Mouse (Mus musculus) liver, embryonic 16.5 days (tissue): ENCODE data around the gene Tspan18. TPM values are rescaled to one million over a fixed set of nuclear protein-coding genes. Genes with fewer than 3 reads are reported as not detected.

Experiments
- ATAC-seq: fragments of 200-750 bp; cut with Nextera tagmentation; 2 replicates; pipeline ENCODE4 v1.8.0; 2017; ENCODE audit warnings: low read depth, mild to moderate bottlenecking, moderate number of reproducible peaks, moderate library complexity
- H3K27ac ChIP-seq: fragments of 300-500 bp; sonication (generic); 2 replicates; pipeline ENCODE4 v1.5.1; 2014; ENCODE audit warnings: mild to moderate bottlenecking, low read length
- H3K27me3 ChIP-seq: fragments of 300-500 bp; sonication (generic); 2 replicates; pipeline ENCODE4 v1.6.1; 2014; ENCODE audit warnings: low read depth, low read length, mixed read lengths; ENCODE audit not compliant: control insufficient read depth, insufficient read depth
- H3K36me3 ChIP-seq: fragments of 300-500 bp; sonication (generic); 2 replicates; pipeline ENCODE4 v1.6.1; 2014; ENCODE audit warnings: mild to moderate bottlenecking; ENCODE audit not compliant: control insufficient read depth, insufficient read depth
- H3K4me1 ChIP-seq: fragments of 300-500 bp; sonication (generic); 2 replicates; pipeline ENCODE4 v1.6.1; 2014; ENCODE audit warnings: low read depth, low read length, mixed read lengths; ENCODE audit not compliant: control insufficient read depth
- H3K4me2 ChIP-seq: fragments of 300-500 bp; sonication (generic); 2 replicates; pipeline ENCODE4 v1.6.1; 2014; ENCODE audit warnings: low read depth, low read length, mixed read lengths
- H3K4me3 ChIP-seq: fragments of 300-500 bp; sonication (generic); 2 replicates; pipeline ENCODE4 v1.5.1; 2014; ENCODE audit warnings: low read depth, mild to moderate bottlenecking, low read length
- H3K9ac ChIP-seq: fragments of 300-500 bp; sonication (generic); 2 replicates; pipeline ENCODE4 v1.6.1; 2014; ENCODE audit warnings: low read depth, low read length
- H3K9me3 ChIP-seq: fragments of 300-500 bp; sonication (generic); replicated peaks from 2 replicates; pipeline ENCODE4 v1.6.1; 2016; ENCODE audit warnings: low read length; ENCODE audit not compliant: control insufficient read depth
- WGBS: fragments of 180-500 bp; shearing (Covaris S2); extraction: QIAGEN DNeasy Blood & Tissue Kit; methylation state at CpG from one replicate; pipeline ENCODE4 v1.1.7; 2014; ENCODE audit not compliant: insufficient replicate concordance; 5-methylcytosine and 5-hydroxymethylcytosine counted together
- polyA plus RNA-seq: library from polyadenylated mRNA; unstranded; fragments of >200 nt; fragmentation: Nextera tagmentation; extraction: Ambion mirVana; gene quantifications from 2 replicates; pipeline ENCODE4 v1.2.1, GENCODE M21; 2015

The Tspan18 gene
- 2.0 and 2.2 TPM in 2 replicates for polyA plus RNA-seq

DNA sequence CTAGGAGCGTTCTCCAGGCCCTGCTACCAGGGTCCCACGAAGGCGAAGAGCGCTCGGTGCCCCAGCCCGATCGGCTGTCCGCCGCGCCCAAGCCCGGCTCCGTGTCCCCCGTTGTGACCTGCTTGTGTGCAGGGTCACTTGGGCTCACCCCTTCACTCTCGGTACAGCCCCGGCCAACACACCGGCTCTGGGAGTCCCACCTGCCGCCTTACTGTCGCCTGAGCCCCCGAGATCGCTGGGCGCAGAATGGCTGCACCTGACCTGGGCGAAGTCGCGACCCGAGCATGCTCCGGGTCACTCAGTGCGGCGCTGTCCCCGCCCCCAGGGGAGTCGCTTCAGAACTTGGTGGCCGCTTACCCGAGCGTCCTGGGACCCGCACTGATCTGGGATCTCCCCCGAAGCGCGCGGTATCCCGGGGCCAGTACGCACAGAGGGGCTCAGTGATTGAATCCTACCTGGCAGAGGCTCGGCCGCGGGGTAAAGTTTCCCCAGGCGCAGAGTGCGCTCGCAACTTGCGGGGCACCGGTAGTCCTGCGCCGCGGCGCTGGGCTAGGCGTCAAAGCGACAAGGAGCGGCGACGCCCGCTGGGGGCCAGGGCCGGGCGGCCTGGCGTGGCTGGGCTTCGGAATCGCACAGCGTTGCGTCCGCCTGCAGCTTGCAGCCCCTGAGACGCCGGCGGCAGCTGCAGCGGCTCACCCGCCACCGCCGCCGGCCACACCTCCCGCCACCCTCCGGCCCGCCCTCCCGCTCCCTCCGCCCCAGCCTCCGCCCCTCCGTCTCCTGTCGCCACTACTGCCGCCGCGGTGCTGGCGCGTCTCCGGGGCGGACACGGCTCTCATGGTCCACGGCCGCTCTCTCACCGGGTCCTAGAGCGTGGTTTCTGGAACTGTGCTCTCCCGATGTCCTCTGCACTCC is at the start of gene Tspan18:
Gene Tspan18 (minus strand): TSS at position 689 of the 915 bp plus-strand sequence.
- peaks cover 29% of the 10 kb centered on the region for H3K27me3 ChIP-seq
- peak within 1 kb of the TSS; percentile 69 for H3K4me3 ChIP-seq
- ATAC-seq = peak; percentile 84
- H3K4me1 ChIP-seq = peaks cover 14% of the 10 kb centered on the region
- no peaks in the 10 kb centered on the region for H3K36me3 ChIP-seq
- peak within 1 kb of the TSS; percentile 50 for H3K9ac ChIP-seq
- under 1% methylated on average over 95 of the region's 95 CpGs for WGBS
- H3K9me3 ChIP-seq = no peaks in the 10 kb centered on the region; the same call in 1 of the 2 replicates
- H3K27ac ChIP-seq = no peak within 1 kb of the TSS
- H3K4me2 ChIP-seq = peak within 1 kb of the TSS; percentile 98

DNA sequence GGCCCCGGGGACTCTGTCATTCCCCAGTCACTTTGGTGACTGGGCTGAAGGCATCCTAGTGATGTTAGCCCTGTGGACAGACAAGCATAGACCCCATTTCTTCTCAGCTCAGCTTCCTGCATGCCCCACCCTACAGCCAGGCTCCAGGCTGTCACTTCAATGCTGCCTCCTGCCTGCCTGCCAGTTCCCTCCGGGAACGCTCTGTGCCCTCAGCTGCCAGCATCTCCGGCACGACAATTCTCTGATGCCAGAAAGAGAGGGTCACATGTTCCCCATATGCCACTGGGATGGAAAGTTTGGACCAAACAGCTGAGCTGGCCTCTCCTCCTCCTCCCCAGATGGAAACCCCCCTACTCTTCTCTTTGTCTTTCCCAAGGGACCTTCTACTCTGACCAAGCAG is 49.5 kb upstream of the Tspan18 start:
- H3K9me3 ChIP-seq = no peaks in the 10 kb centered on the region
- no peak overlapping the region for H3K9ac ChIP-seq
- no peaks in the 10 kb centered on the region for H3K4me1 ChIP-seq
- H3K36me3 ChIP-seq = no peaks in the 10 kb centered on the region
- H3K27ac ChIP-seq = no peak overlapping the region
- 81% methylated on average over 5 of the region's 5 CpGs for WGBS
- H3K4me3 ChIP-seq = no peak overlapping the region
- no peak for ATAC-seq
- no peak overlapping the region for H3K4me2 ChIP-seq
- no peaks in the 10 kb centered on the region for H3K27me3 ChIP-seq

DNA sequence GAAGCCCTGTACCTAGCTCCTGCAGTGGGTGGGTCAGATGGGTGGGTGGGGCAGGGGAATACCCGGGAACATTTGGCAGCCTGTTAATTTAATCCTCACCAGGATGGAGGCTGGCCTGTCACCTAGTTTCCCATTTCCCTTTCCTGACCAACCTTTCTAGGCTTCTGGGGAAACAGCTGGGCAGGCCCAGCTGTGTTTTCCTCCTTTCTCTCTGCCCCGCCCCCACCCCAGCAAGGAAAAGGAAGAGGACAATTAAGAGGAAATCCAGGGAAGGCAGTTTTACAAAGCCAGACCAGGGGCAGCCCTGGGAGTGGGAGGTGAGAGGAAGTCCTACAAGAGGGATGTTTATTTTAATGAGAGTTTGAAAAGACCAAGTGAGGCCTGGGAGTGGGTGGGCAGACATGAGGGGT is 46.4 kb upstream of the Tspan18 start:
- Histone ChIP-seq H3K4me1 (no peaks in the 10 kb centered on the region), H3K9me3 (no peaks in the 10 kb centered on the region), H3K9ac (no peak overlapping the region), H3K27ac (no peak overlapping the region), H3K36me3 (no peaks in the 10 kb centered on the region), H3K27me3 (no peaks in the 10 kb centered on the region), H3K4me2 (no peak overlapping the region), H3K4me3 (no peak overlapping the region)
- no peak for ATAC-seq
- WGBS = 38% methylated on average over 2 of the region's 2 CpGs

DNA sequence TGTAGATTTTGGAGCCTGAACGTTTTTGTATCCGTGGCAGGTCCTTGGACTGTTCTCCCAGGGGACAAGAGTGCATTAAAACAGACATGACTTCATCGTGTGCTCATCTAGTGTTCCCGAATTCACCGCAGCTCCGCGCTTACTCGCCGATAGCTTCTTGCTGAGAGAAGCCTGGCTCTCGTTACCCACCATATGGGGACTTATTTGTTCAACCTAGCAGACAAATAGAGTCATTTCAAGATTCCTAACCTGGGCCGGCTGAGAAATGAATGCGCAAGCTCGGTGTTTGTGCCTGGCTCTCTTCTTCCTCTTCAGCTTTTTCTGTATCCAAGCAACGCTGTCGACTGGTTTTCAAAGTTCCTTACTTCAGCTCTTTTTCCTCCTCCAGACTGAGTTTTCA is 43.5 kb upstream of the Tspan18 start:
- Histone ChIP-seq H3K9ac (no peak overlapping the region), H3K27ac (no peak overlapping the region), H3K4me2 (no peak overlapping the region), H3K27me3 (no peaks in the 10 kb centered on the region), H3K9me3 (no peaks in the 10 kb centered on the region), H3K36me3 (no peaks in the 10 kb centered on the region), H3K4me1 (no peaks in the 10 kb centered on the region), H3K4me3 (no peak overlapping the region)
- WGBS = 63% methylated on average over 15 of the region's 15 CpGs
- ATAC-seq = no peak

DNA sequence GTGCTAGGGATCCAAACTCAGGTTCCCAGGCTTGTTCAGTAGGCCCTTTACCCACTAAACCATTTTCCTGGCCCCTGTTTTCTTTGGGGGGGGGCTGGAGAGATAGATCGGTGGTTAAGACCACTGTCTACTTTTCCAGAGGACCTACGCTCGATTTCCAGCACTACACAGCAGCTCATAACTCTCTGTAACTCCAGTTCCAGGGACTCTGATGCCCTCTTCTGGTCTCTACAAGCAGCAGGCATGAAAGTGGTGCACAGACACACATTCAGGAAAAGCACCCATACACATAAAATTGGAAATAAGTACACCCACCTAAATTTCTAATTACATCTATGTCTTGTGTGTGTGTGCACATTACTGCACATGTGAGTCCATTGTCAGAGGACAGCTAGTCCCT is 42.9 kb upstream of the Tspan18 start:
- no peak for ATAC-seq
- no peak overlapping the region for H3K4me2 ChIP-seq
- no peak overlapping the region for H3K9ac ChIP-seq
- H3K4me3 ChIP-seq = no peak overlapping the region
- no peaks in the 10 kb centered on the region for H3K36me3 ChIP-seq
- H3K9me3 ChIP-seq = no peaks in the 10 kb centered on the region
- 73% methylated on average over 3 of the region's 3 CpGs for WGBS
- H3K27ac ChIP-seq = no peak overlapping the region
- no peaks in the 10 kb centered on the region for H3K27me3 ChIP-seq
- no peaks in the 10 kb centered on the region for H3K4me1 ChIP-seq

DNA sequence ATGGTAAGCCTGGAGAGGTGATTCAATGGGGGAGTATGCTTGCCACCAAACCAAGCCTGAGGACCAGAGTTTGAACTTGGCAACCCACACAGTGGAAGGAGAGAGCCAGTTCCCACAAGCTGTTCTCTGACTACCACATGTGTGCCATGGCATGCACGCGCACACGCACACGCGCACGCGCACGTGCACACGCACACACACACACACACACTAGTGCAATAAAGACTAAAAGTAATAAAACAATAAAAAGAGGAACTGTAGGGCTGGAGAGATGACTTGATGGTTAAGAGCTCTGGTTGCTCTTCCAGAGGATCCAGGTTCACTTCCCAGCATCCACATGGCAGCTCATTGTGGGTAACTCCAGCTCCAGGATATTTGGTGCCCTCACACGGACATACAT is 38.6 kb upstream of the Tspan18 start:
- Histone ChIP-seq H3K4me2 (no peak overlapping the region), H3K9ac (no peak overlapping the region), H3K36me3 (no peaks in the 10 kb centered on the region), H3K9me3 (no peaks in the 10 kb centered on the region), H3K27me3 (no peaks in the 10 kb centered on the region), H3K4me3 (no peak overlapping the region), H3K27ac (no peak overlapping the region), H3K4me1 (no peaks in the 10 kb centered on the region)
- ATAC-seq = no peak
- 83% methylated on average over 10 of the region's 10 CpGs for WGBS

DNA sequence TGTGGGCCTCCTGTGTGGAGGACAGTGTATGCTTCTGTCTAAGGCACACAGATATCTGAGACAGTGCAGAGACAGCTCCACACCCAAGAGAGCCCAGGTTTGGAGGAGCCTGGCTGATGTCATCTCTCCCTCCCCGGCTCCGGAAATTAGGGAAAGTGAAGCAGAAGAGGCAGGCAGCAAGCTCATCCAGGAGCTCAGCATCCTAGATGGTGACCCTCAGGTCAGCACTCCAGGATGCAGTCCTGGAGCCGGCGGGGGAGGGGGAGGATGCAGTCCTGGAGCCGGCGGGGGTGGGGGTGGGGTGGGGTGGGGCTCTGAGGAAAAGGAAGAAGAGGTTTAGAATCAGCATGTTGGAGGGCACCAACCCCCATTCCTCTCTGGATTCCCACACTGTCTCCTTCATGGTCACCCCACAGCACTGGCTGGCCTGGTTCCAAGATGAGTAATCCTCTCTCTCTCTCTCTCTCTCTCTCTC is 37.8 kb upstream of the Tspan18 start:
- WGBS = 41% methylated on average over 2 of the region's 6 CpGs
- H3K27ac ChIP-seq = no peak overlapping the region
- no peaks in the 10 kb centered on the region for H3K9me3 ChIP-seq
- no peak overlapping the region for H3K4me3 ChIP-seq
- no peaks in the 10 kb centered on the region for H3K27me3 ChIP-seq
- no peak overlapping the region for H3K4me2 ChIP-seq
- no peaks in the 10 kb centered on the region for H3K4me1 ChIP-seq
- H3K9ac ChIP-seq = no peak overlapping the region
- ATAC-seq = peak; percentile 13
- no peaks in the 10 kb centered on the region for H3K36me3 ChIP-seq

DNA sequence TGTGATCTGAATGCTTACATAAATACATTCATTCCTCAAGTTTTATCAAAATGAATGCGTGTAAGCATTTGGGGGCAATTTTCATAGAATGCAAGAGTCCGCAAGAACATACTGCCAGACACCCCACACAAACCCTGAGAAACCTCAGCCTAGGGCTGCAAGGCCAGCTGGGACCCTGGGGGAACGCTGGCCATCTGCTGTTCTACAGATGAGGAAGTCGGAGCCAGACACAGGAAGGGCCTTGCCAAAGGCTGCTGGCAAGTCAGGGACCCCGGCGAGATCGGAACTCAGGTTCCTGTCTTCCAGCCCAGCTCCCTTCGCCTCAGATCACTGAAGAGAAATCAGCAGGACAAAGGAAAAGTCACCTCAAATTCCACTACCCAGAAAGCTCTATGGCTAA is 34.6 kb upstream of the Tspan18 start:
- WGBS = 27% methylated on average over 8 of the region's 8 CpGs
- H3K27me3 ChIP-seq = no peaks in the 10 kb centered on the region; the same call in 1 of the 2 replicates
- H3K9me3 ChIP-seq = no peaks in the 10 kb centered on the region
- no peak overlapping the region for H3K4me3 ChIP-seq
- no peaks in the 10 kb centered on the region for H3K36me3 ChIP-seq
- H3K4me2 ChIP-seq = no peak overlapping the region
- H3K27ac ChIP-seq = no peak overlapping the region
- no peak for ATAC-seq
- H3K4me1 ChIP-seq = no peaks in the 10 kb centered on the region
- no peak overlapping the region for H3K9ac ChIP-seq

DNA sequence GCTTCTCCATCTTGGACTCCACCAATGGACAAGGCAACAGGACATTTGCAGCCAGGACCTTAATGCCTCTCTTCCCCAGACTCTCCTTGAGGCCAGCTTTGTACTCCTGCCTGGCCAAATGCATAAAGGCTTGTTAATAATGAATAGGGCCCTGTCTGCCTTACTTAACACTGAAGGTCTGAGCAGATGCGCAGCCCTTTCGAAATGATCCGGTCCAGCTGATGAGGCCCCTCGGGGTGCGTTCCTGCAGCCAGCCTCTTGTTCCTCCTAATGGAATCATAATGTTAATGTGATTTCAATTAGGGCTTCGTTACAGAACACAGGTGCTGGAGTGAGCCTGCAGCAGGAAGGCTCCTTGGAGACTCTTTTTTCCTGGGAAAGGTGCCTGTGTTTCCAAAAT is 33.7 kb upstream of the Tspan18 start:
- no peak for ATAC-seq
- 71% methylated on average over 6 of the region's 6 CpGs for WGBS

More for the DNA sequence above, 33.7 kb upstream of the Tspan18 start:
- Histone ChIP-seq H3K4me3 (no peak overlapping the region), H3K36me3 (no peaks in the 10 kb centered on the region), H3K27me3 (no peaks in the 10 kb centered on the region; the same call in 1 of the 2 replicates), H3K4me1 (no peaks in the 10 kb centered on the region), H3K9ac (no peak overlapping the region), H3K27ac (no peak overlapping the region), H3K4me2 (no peak overlapping the region), H3K9me3 (no peaks in the 10 kb centered on the region)
